Mouse (Mus musculus) mouse embryonic stem cell (cell line): ENCODE results near the gene Stt3b.
"Not testable (repeated sequence)": the region's sequence is repeated elsewhere in the genome, so short reads cannot be mapped to it uniquely, and the experiment has no call there.

Experiments
- in situ Hi-C, 2 experiments: fragments of 300-500 bp; cut with MboI; formaldehyde crosslinking; loops; 1 replicate in 1 of 2; 3 replicates in 1 of 2; pipeline ENCODE4 v1.14.3; 2019 to 2020; ENCODE audit warnings: low sequenced_read_pairs in 2 of 2, low pct_unique_long_range_greater_than_20kb in 1 of 2, mixed read lengths in 1 of 2; ENCODE audit not compliant: unreplicated experiment in 1 of 2

Gene Stt3b

GRCm38 (mm10) chr9:115283403-115283802, 26.8 kb downstream of the Stt3b start:
- in situ Hi-C loops: no loop called here

GRCm38 (mm10) chr9:115278641-115279040, 31.6 kb downstream of the Stt3b start:
- in situ Hi-C loops: no loop called here

GRCm38 (mm10) chr9:115274806-115275205, 35.4 kb downstream of the Stt3b start:
- in situ Hi-C loops: no loop called here

GRCm38 (mm10) chr9:115273095-115273649, 37.0 kb downstream of the Stt3b start:
- in situ Hi-C loops: no loop called here

GRCm38 (mm10) chr9:115272451-115272850, 37.8 kb downstream of the Stt3b start:
- in situ Hi-C loops: not testable (repeated sequence)

GRCm38 (mm10) chr9:115271556-115271955, 38.7 kb downstream of the Stt3b start:
- in situ Hi-C loops: no loop called here

- in situ Hi-C loops: no loop called here
These were observed 48.3 kb downstream of the Stt3b start for GRCm38 (mm10) chr9:115261896-115262295.

GRCm38 (mm10) chr9:115261456-115261855, 48.8 kb downstream of the Stt3b start:
- in situ Hi-C loops: no loop called here

- in situ Hi-C loops: no loop called here
These were observed 49.8 kb downstream of the Stt3b start for GRCm38 (mm10) chr9:115260464-115260863.

GRCm38 (mm10) chr9:115259866-115260265, 50.4 kb downstream of the Stt3b start:
- in situ Hi-C loops: no loop called here

GRCm38 (mm10) chr9:115257733-115258286, 52.4 kb downstream of the Stt3b start:
- in situ Hi-C loops: no loop called here

GRCm38 (mm10) chr9:115249145-115249544, 61.1 kb downstream of the Stt3b start:
- in situ Hi-C loops: no loop called here

- in situ Hi-C loops: no loop called here
These were observed 65.1 kb downstream of the Stt3b start for GRCm38 (mm10) chr9:115245092-115245491.

- in situ Hi-C loops: no loop called here
These were observed 66.6 kb downstream of the Stt3b start for GRCm38 (mm10) chr9:115243630-115244029.

GRCm38 (mm10) chr9:115239861-115240260, 70.4 kb downstream of the Stt3b start:
- in situ Hi-C loops: no loop called here

- in situ Hi-C loops: no loop called here
These were observed 72.3 kb downstream of the Stt3b start for GRCm38 (mm10) chr9:115237943-115238342.

GRCm38 (mm10) chr9:115236352-115236841, 73.8 kb downstream of the Stt3b start:
- in situ Hi-C loops: no loop called here

GRCm38 (mm10) chr9:115234561-115234960, 75.7 kb downstream of the Stt3b start:
- in situ Hi-C loops: no loop called here

GRCm38 (mm10) chr9:115233721-115234120, 76.5 kb downstream of the Stt3b start:
- in situ Hi-C loops: no loop called here

- in situ Hi-C loops: no loop called here
These were observed 78.7 kb downstream of the Stt3b start for GRCm38 (mm10) chr9:115231476-115231875.
